Mouse (Mus musculus) forebrain, embryonic 14.5 days (tissue): Measurements from ENCODE around the gene Rgs21. TPM values are rescaled to one million over a fixed set of nuclear protein-coding genes. Genes with fewer than 3 reads are reported as not detected.

Experiments used
- polyA plus RNA-seq: library from polyadenylated mRNA; unstranded; fragments of >200 nt; fragmentation: Nextera tagmentation; extraction: Ambion mirVana; gene quantifications from 2 replicates; pipeline ENCODE4 v1.2.1, GENCODE M21; 2014

The Rgs21 gene
- polyA plus RNA-seq, 1 experiment from 2014 or later = not detected

Other genes starting within 250 kb of the Rgs21 start
- 0.27 and 0.52 TPM in 2 replicates for gene Rgs18, start 207.8 kb upstream of the Rgs21 start, polyA plus RNA-seq